Mouse (Mus musculus) MEL (cell line): ENCODE measurements around the gene Adarb1.

Source experiments
- BHLHE40 ChIP-seq: IDR thresholded peaks from 2 replicates; pipeline ENCODE4 v1.6.1; 2012; ENCODE audit warnings: low read depth, mild to moderate bottlenecking, inconsistent platforms, low read length, improper control_type of control experiment, borderline replicate concordance
- CTCF ChIP-seq, 3 experiments: IDR thresholded peaks in 2 of 3; conservative IDR thresholded peaks in 1 of 3; 2 replicates each; pipeline ENCODE4 v1.5.1; 2011 to 2012; ENCODE audit warnings: low read length in 3 of 3, low read depth in 2 of 3, mild to moderate bottlenecking in 2 of 3, improper control_type of control experiment in 1 of 3, inconsistent platforms in 1 of 3, mixed read lengths in 1 of 3, moderate library complexity in 1 of 3; ENCODE audit not compliant: control insufficient read depth in 1 of 3, insufficient read depth in 1 of 3, poor library complexity in 1 of 3, severe bottlenecking in 1 of 3
- ETS1 ChIP-seq: IDR thresholded peaks from 2 replicates; pipeline ENCODE4 v1.6.1; 2012; ENCODE audit warnings: low read depth, mild to moderate bottlenecking, inconsistent platforms, low read length, improper control_type of control experiment, moderate library complexity
- GATA1 ChIP-seq: IDR thresholded peaks from 2 replicates; pipeline ENCODE4 v1.6.1; 2011; ENCODE audit warnings: low read depth, low read length, improper control_type of control experiment
- HCFC1 ChIP-seq: IDR thresholded peaks from 2 replicates; pipeline ENCODE4 v1.6.1; 2012; ENCODE audit warnings: low read depth, mild to moderate bottlenecking, inconsistent platforms, low read length, improper control_type of control experiment, moderate library complexity
- MAX ChIP-seq: IDR thresholded peaks from 2 replicates; pipeline ENCODE4 v1.6.1; 2011; ENCODE audit warnings: low read length, improper control_type of control experiment
- POLR2A ChIP-seq, 2 experiments: IDR thresholded peaks; 2 replicates each; pipeline ENCODE4 v1.6.1; 2011 to 2012; ENCODE audit warnings: low read length in 2 of 2, mild to moderate bottlenecking in 2 of 2, control low read depth in 1 of 2, improper control_type of control experiment in 1 of 2, low read depth in 1 of 2, moderate library complexity in 1 of 2; ENCODE audit not compliant: control insufficient read depth in 1 of 2, insufficient read depth in 1 of 2, poor library complexity in 1 of 2
- POLR2AphosphoS5 ChIP-seq: IDR thresholded peaks from 2 replicates; pipeline ENCODE4 v1.6.1; 2012; ENCODE audit warnings: low read depth, borderline replicate concordance, mild to moderate bottlenecking, inconsistent platforms, low read length, moderate library complexity, mixed read lengths
- TCF12 ChIP-seq: IDR thresholded peaks from 2 replicates; pipeline ENCODE4 v1.6.1; 2014; ENCODE audit warnings: low read depth, mild to moderate bottlenecking, inconsistent platforms, low read length, improper control_type of control experiment, moderate library complexity
- USF1 ChIP-seq: IDR thresholded peaks from 2 replicates; pipeline ENCODE4 v1.6.1; 2014; ENCODE audit warnings: low read depth, mild to moderate bottlenecking, inconsistent platforms, low read length, improper control_type of control experiment, moderate library complexity

GRCm38 (mm10) chr10:77402463-77402862 lies 15.6 kb downstream of the Adarb1 start:
- TF ChIP-seq CTCF (IDR thresholded peaks at IDR 0.05 in 2 of 3, conservative IDR thresholded peaks at IDR 0.05 in 1 of 3; ENCODE audit: control insufficient read depth in 1 of 3, insufficient read depth in 1 of 3, low read depth in 2 of 3, low read length in 3 of 3, poor library complexity in 1 of 3, severe bottlenecking in 1 of 3) (no peak), POLR2AphosphoS5 (no peak), ETS1 (no peak), TCF12 (no peak), POLR2A (IDR thresholded peaks at IDR 0.05; ENCODE audit: control insufficient read depth in 1 of 2, insufficient read depth in 1 of 2, low read depth in 1 of 2, low read length in 2 of 2, poor library complexity in 1 of 2) (no peak), USF1 (no peak), MAX (no peak), GATA1 (no peak), BHLHE40 (no peak), HCFC1 (no peak)
